Mouse (Mus musculus): ENCODE results near the gene Pla2g2d. TPM values are rescaled to one million over a fixed set of nuclear protein-coding genes. Genes with fewer than 3 reads are reported as not detected.
"Not testable (repeated sequence)": the region's sequence is repeated elsewhere in the genome, so short reads cannot be mapped to it uniquely, and the experiment has no call there.

Pla2g2d gene
- polyA plus RNA-seq, 1 experiment from 2014 or later = not detected

- Histone ChIP-seq H3K27ac (replicated peaks) (no peak overlapping the region), H3K4me3 (no peak overlapping the region), H3K9ac (no peak overlapping the region), H3K4me2 (no peak overlapping the region), H3K27me3 (replicated peaks) (peaks cover 25% of the 10 kb centered on the region), H3K9me3 (no peaks in the 10 kb centered on the region), H3K36me3 (no peaks in the 10 kb centered on the region), H3K4me1 (peaks cover 9% of the 10 kb centered on the region)
- ATAC-seq (ENCODE audit: extremely low read depth, insufficient number of reproducible peaks, low FRiP score, low TSS enrichment) = no peak
- 76% methylated on average over 11 of the region's 11 CpGs for WGBS
Measured at GRCm38 (mm10) chr4:138802917-138803316, 27.4 kb downstream of the Pla2g2d start.

GRCm38 (mm10) chr4:138805248-138805647 is 29.7 kb downstream of the Pla2g2d start:
- Histone ChIP-seq H3K9ac (no peak overlapping the region), H3K9me3 (no peaks in the 10 kb centered on the region), H3K4me2 (no peak overlapping the region), H3K27ac (replicated peaks) (no peak overlapping the region), H3K27me3 (replicated peaks) (peaks cover 44% of the 10 kb centered on the region), H3K36me3 (no peaks in the 10 kb centered on the region), H3K4me1 (peaks cover 9% of the 10 kb centered on the region; the same call in 1 of the 2 replicates), H3K4me3 (no peak overlapping the region)
- ATAC-seq (ENCODE audit: extremely low read depth, insufficient number of reproducible peaks, low FRiP score, low TSS enrichment) = no peak
- WGBS = 72% methylated on average over 8 of the region's 8 CpGs

DNA sequence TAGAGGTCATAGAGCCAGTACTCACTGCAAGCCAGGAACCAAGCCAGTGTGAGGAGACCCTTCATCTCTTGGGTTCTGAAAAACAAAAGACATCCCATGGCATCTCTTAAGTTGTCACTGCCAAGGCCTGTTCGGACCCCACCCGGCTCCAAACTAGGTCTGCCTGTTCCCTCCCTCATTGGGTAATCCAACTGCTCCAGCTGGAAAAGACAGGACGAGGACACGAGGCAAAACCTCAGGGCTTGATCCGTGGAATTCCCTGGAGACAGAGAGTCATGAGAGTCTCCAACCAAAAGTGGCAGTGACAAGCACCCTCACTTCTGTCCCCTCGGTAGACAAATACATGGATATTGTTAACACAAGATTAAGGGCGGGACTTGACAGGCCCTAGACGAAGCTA is 30.6 kb downstream of the Pla2g2d start:
- 73% methylated on average over 8 of the region's 8 CpGs for WGBS
- no peaks in the 10 kb centered on the region for H3K9me3 ChIP-seq

GRCm38 (mm10) chr4:138806920-138807541 is 31.5 kb downstream of the Pla2g2d start:
- H3K9me3 ChIP-seq = no peaks in the 10 kb centered on the region
- H3K9ac ChIP-seq = no peak overlapping the region
- no peaks in the 10 kb centered on the region for H3K36me3 ChIP-seq
- 51% methylated on average over 7 of the region's 7 CpGs for WGBS
- H3K4me2 ChIP-seq = no peak overlapping the region
- no peak overlapping the region for H3K27ac ChIP-seq (replicated peaks)
- no peak overlapping the region for H3K4me3 ChIP-seq
- no peak for ATAC-seq (ENCODE audit: extremely low read depth, insufficient number of reproducible peaks, low FRiP score, low TSS enrichment)
- H3K27me3 ChIP-seq (replicated peaks) = peaks cover 45% of the 10 kb centered on the region
- H3K4me1 ChIP-seq = peaks cover 6% of the 10 kb centered on the region; the same call in 1 of the 2 replicates

More for the DNA sequence above, 30.6 kb downstream of the Pla2g2d start:
- Histone ChIP-seq H3K4me2 (no peak overlapping the region), H3K4me1 (peaks cover 6% of the 10 kb centered on the region; the same call in 1 of the 2 replicates), H3K4me3 (no peak overlapping the region), H3K36me3 (no peaks in the 10 kb centered on the region), H3K27me3 (replicated peaks) (peaks cover 44% of the 10 kb centered on the region), H3K9ac (no peak overlapping the region), H3K27ac (replicated peaks) (no peak overlapping the region)
- no peak for ATAC-seq (ENCODE audit: extremely low read depth, insufficient number of reproducible peaks, low FRiP score, low TSS enrichment)

DNA sequence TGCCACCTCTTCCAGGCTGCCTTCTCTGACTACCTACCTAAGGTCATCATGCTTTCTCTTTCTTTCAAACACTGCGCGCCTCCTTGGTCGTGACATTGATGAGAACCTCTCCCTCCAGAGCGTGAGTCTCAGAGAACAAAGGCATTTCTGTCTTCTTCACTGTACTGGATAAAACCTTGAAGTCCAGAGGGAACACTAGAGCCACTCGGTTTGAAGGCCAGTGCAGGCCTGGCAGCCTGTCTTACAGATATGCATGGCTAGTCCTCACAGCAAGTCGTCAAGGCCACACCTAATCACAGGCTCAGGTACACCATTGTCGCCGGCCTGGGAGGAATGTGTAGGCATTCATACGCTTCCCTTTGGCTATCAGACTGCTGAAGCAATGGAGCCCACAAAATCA is 40.6 kb downstream of the Pla2g2d start:
- peaks cover 20% of the 10 kb centered on the region for H3K4me1 ChIP-seq
- ATAC-seq (ENCODE audit: extremely low read depth, insufficient number of reproducible peaks, low FRiP score, low TSS enrichment) = no peak
- H3K9ac ChIP-seq = no peak overlapping the region
- WGBS = 76% methylated on average over 9 of the region's 9 CpGs
- H3K36me3 ChIP-seq = no peaks in the 10 kb centered on the region
- H3K27me3 ChIP-seq (replicated peaks) = peaks cover 60% of the 10 kb centered on the region
- no peak overlapping the region for H3K4me2 ChIP-seq
- H3K27ac ChIP-seq (replicated peaks) = no peak overlapping the region
- no peak overlapping the region for H3K4me3 ChIP-seq
- H3K9me3 ChIP-seq = no peaks in the 10 kb centered on the region

DNA sequence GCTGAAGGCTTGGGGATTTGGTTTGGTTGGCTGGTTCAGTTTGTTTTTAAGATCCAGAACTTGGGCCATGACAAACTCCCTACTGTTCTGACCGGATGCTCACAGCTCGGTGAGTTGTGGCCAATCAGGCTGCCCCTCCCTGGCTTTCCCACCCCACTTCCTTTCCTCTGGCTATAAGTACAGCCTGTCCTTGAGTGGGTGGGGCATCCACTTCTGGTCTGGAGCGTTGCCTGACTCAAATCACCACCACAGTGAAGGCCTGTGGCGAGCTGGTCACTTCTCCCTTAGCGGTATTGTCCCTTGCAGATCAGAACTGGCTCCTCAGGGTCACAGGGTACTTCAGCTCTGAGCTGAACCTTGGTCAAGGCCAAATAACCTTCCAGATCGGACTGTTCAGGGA is 42.2 kb downstream of the Pla2g2d start:
- Histone ChIP-seq H3K9me3 (peaks cover 4% of the 10 kb centered on the region), H3K9ac (no peak overlapping the region), H3K4me1 (peaks cover 20% of the 10 kb centered on the region), H3K4me3 (no peak overlapping the region), H3K27me3 (replicated peaks) (peaks cover 45% of the 10 kb centered on the region), H3K36me3 (no peaks in the 10 kb centered on the region), H3K4me2 (no peak overlapping the region), H3K27ac (replicated peaks) (no peak overlapping the region)
- 55% methylated on average over 6 of the region's 6 CpGs for WGBS
- no peak for ATAC-seq (ENCODE audit: extremely low read depth, insufficient number of reproducible peaks, low FRiP score, low TSS enrichment)

- Histone ChIP-seq H3K27ac (replicated peaks) (0 out of 2 replicates have a peak overlapping the region, but pooled peaks have one; percentile 42), H3K36me3 (no peaks in the 10 kb centered on the region), H3K4me1 (peaks cover 20% of the 10 kb centered on the region), H3K9ac (peak overlapping the region; percentile 38; the same call in 1 of the 2 replicates), H3K9me3 (peaks cover 12% of the 10 kb centered on the region), H3K27me3 (replicated peaks) (peaks cover 31% of the 10 kb centered on the region), H3K4me2 (peak overlapping the region; percentile 49), H3K4me3 (no peak overlapping the region)
- peak; percentile 65; the same call in 1 of the 2 replicates for ATAC-seq (ENCODE audit: extremely low read depth, insufficient number of reproducible peaks, low FRiP score, low TSS enrichment)
- WGBS = 19% methylated on average over 8 of the region's 8 CpGs
Measured at GRCm38 (mm10) chr4:138819101-138819500, 43.6 kb downstream of the Pla2g2d start.

- Histone ChIP-seq H3K27ac (replicated peaks) (no peak overlapping the region), H3K27me3 (replicated peaks) (peaks cover 16% of the 10 kb centered on the region), H3K9ac (no peak overlapping the region), H3K4me2 (no peak overlapping the region), H3K4me1 (peaks cover 26% of the 10 kb centered on the region), H3K4me3 (no peak overlapping the region), H3K9me3 (peaks cover 13% of the 10 kb centered on the region), H3K36me3 (no peaks in the 10 kb centered on the region)
- WGBS = 75% methylated on average over 2 of the region's 2 CpGs
- no peak for ATAC-seq (ENCODE audit: extremely low read depth, insufficient number of reproducible peaks, low FRiP score, low TSS enrichment)
Measured at GRCm38 (mm10) chr4:138821036-138821435, 45.5 kb downstream of the Pla2g2d start.

DNA sequence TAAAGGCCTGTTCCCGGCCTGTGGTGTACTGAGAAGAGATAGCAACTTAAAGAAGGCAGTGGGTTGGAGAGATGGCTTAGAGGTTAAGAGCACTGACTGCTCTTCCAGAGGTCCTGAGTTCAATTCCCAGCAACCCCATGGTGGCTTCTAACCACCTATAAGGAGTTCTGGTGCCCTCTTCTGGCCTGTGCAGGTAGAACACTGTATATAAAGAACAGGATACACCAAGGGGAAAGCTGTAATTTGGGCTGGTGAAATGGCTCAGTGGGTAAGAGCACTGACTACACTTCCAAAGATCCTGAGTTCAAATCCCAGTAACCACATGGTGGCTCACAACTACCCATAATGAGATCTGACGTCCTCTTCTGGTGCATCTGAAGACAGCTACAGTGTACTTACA is 48.6 kb downstream of the Pla2g2d start:
- not testable (repeated sequence) for H3K27ac ChIP-seq (replicated peaks); ATAC-seq (ENCODE audit: extremely low read depth, insufficient number of reproducible peaks, low FRiP score, low TSS enrichment); H3K36me3 ChIP-seq; H3K4me2 ChIP-seq; H3K4me3 ChIP-seq; H3K9ac ChIP-seq
- peaks cover 44% of the 10 kb centered on the region for H3K27me3 ChIP-seq (replicated peaks)
- peaks cover 13% of the 10 kb centered on the region for H3K9me3 ChIP-seq
- 69% methylated on average over 2 of the region's 2 CpGs for WGBS
- peaks cover 25% of the 10 kb centered on the region for H3K4me1 ChIP-seq

- ATAC-seq (ENCODE audit: extremely low read depth, insufficient number of reproducible peaks, low FRiP score, low TSS enrichment) = no peak
- H3K9me3 ChIP-seq = peaks cover 13% of the 10 kb centered on the region
- H3K4me3 ChIP-seq = no peak overlapping the region
- peaks cover 20% of the 10 kb centered on the region for H3K4me1 ChIP-seq
- no peak overlapping the region for H3K4me2 ChIP-seq
- 83% methylated on average over 2 of the region's 2 CpGs for WGBS
- no peak overlapping the region for H3K9ac ChIP-seq
- peaks cover 46% of the 10 kb centered on the region for H3K27me3 ChIP-seq (replicated peaks)
- H3K36me3 ChIP-seq = no peaks in the 10 kb centered on the region
- no peak overlapping the region for H3K27ac ChIP-seq (replicated peaks)
Measured at GRCm38 (mm10) chr4:138824660-138825059, 49.1 kb downstream of the Pla2g2d start.

- peak overlapping the region; percentile 9; the same call in 1 of the 2 replicates for H3K27ac ChIP-seq (replicated peaks)
- peak overlapping the region; percentile 5; the same call in 1 of the 2 replicates for H3K4me2 ChIP-seq
- ATAC-seq (ENCODE audit: extremely low read depth, insufficient number of reproducible peaks, low FRiP score, low TSS enrichment) = no peak
Measured at GRCm38 (mm10) chr4:138825751-138826567, 50.4 kb downstream of the Pla2g2d start.

More at GRCm38 (mm10) chr4:138825751-138826567, 50.4 kb downstream of the Pla2g2d start:
- no peak overlapping the region for H3K9ac ChIP-seq
- WGBS = 32% methylated on average over 18 of the region's 18 CpGs
- H3K4me3 ChIP-seq = no peak overlapping the region
- peaks cover 34% of the 10 kb centered on the region for H3K27me3 ChIP-seq (replicated peaks)
- H3K36me3 ChIP-seq = no peaks in the 10 kb centered on the region
- peaks cover 19% of the 10 kb centered on the region for H3K4me1 ChIP-seq
- peaks cover 13% of the 10 kb centered on the region for H3K9me3 ChIP-seq
